Mouse (Mus musculus): ENCODE measurements around the gene Klhdc4.
A peak's percentile ranks its signal among the peaks of the same experiment; 100 is the strongest.

- TF ChIP-seq CTCF (IDR thresholded peaks at IDR 0.05; ENCODE audit: low read depth, low read length) (peak; percentile 51), POLR2A (IDR thresholded peaks at IDR 0.05; ENCODE audit: borderline replicate concordance, low read depth, low read length) (no peak)
These were observed 78.9 kb downstream of the Klhdc4 start for GRCm38 (mm10) chr8:121750512-121750911.
